Mouse (Mus musculus) G1E (cell line): Measurements from ENCODE around the gene Ppm1h. TPM values are rescaled to one million over a fixed set of nuclear protein-coding genes. Genes with fewer than 3 reads are reported as not detected.

Experiments used
- ATAC-seq: 2 replicates; pipeline ENCODE4 v1.8.0; 2016; ENCODE audit warnings: mild to moderate bottlenecking; ENCODE audit not compliant: insufficient number of reproducible peaks, poor library complexity, low FRiP score, severe bottlenecking; ENCODE audit errors: extremely low read depth
- DNase-seq: peaks from one replicate; pipeline ENCODE4 v3.0.0; 2012; ENCODE audit warnings: low spot score
- H3K27me3 ChIP-seq: 2 replicates; pipeline ENCODE4 v1.6.1; 2012; ENCODE audit warnings: mild to moderate bottlenecking, low read length, inconsistent platforms; ENCODE audit not compliant: insufficient read depth
- H3K36me3 ChIP-seq: replicated peaks from 2 replicates; pipeline ENCODE3; 2012; ENCODE audit warnings: mild to moderate bottlenecking, inconsistent platforms
- H3K4me1 ChIP-seq: 2 replicates; pipeline ENCODE4 v1.6.1; 2012; ENCODE audit warnings: low read depth, low read length, inconsistent platforms, mixed read lengths; ENCODE audit not compliant: insufficient read depth
- H3K4me3 ChIP-seq: 2 replicates; pipeline ENCODE4 v1.5.1; 2012; ENCODE audit warnings: low read depth, mild to moderate bottlenecking, inconsistent platforms, low read length, moderate library complexity, mixed read lengths
- H3K9me3 ChIP-seq: replicated peaks from 2 replicates; pipeline ENCODE4 v1.6.1; 2012; ENCODE audit warnings: inconsistent platforms
- CTCF ChIP-seq: IDR thresholded peaks from 2 replicates; pipeline ENCODE4 v1.5.1; 2012; ENCODE audit warnings: low read depth, low read length, inconsistent platforms, mixed read lengths
- GATA1 ChIP-seq: IDR thresholded peaks from 2 replicates; pipeline ENCODE4 v1.6.1; 2012; ENCODE audit warnings: borderline replicate concordance, low read length, inconsistent platforms, mixed read lengths
- GATA2 ChIP-seq: IDR thresholded peaks from 2 replicates; pipeline ENCODE4 v1.6.1; 2012; ENCODE audit warnings: low read depth, low read length, inconsistent platforms, borderline replicate concordance
- POLR2AphosphoS5 ChIP-seq: IDR thresholded peaks from 2 replicates; pipeline ENCODE4 v1.6.1; 2012; ENCODE audit warnings: low read depth, low read length, inconsistent platforms; ENCODE audit not compliant: insufficient replicate concordance
- TAL1 ChIP-seq: conservative IDR thresholded peaks from 2 replicates; pipeline ENCODE4 v1.6.1; 2012; ENCODE audit warnings: low read depth, low read length, inconsistent platforms, mixed read lengths
- polyA plus RNA-seq: library from polyadenylated mRNA; stranded (reverse); fragments of >175 nt; gene quantifications from 2 replicates; pipeline ENCODE4 v1.2.3, GENCODE M21; 2012
- total RNA-seq, 2 experiments: library from RNA; stranded (forward) in 1 of 2; stranded (reverse) in 1 of 2; fragments of 200-1000 nt in 1 of 2; fragments of >200 nt in 1 of 2; fragmentation: Nextera tagmentation in 1 of 2; gene quantifications; 2 replicates each; pipeline ENCODE4 v1.2.3; 2014 to 2017

Gene Ppm1h
- total and polyA plus RNA-seq, 3 experiments: 0.27 TPM; not detected in 2

DNA sequence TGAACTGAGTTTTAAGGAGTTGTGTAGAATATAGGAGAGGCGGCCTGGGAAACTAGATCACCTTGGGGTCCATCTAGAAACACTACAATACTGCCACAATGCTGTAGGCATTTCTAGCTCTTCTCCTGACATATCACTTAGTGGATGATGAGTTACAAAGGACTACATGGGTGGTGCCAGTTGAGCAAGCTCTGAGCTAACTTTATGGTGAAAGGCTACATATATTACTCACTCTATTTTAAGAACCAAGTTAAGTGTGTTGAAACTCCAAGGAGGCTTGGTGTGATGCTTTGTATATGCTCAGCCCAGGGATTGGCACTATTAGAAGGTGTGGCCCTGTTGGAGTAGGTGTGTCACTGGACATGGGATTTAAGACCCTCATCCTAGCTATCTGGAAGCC lies 26.0 kb upstream of the Ppm1h start:
- no peak overlapping the region for H3K4me3 ChIP-seq
- ATAC-seq (no peak), DNase-seq (no peak)
- peaks cover 46% of the 10 kb centered on the region for H3K9me3 ChIP-seq
- no peaks in the 10 kb centered on the region for H3K27me3 ChIP-seq
- H3K4me1 ChIP-seq: no peaks in the 10 kb centered on the region
- TF ChIP-seq CTCF: no peak
- no peak for TF ChIP-seq GATA2
- TF ChIP-seq POLR2AphosphoS5: no peak
- no peak for TF ChIP-seq GATA1
- TF ChIP-seq TAL1: no peak
- no peaks in the 10 kb centered on the region for H3K36me3 ChIP-seq

DNA sequence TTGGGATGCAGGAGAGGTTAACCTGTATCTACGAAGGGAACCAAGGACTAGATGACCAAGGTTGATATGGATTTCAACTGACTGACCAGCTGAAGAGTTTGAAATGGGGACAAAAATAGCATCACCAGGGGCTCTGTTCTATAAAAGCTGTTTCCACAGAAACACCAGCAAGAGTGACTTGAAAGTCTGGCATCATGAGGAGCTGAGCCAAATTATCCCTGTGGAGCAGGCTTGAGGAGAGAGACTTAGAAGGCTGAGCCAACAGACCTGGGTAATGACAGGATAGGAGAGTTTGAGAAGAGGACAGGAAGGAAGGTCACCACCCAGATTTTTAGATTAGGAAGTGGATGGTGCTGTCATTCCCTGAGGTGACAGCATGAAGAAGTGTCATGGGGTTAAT lies 12.9 kb upstream of the Ppm1h start:
- Histone ChIP-seq H3K4me3 (no peak overlapping the region), H3K36me3 (no peaks in the 10 kb centered on the region), H3K4me1 (no peaks in the 10 kb centered on the region), H3K27me3 (no peaks in the 10 kb centered on the region), H3K9me3 (peaks cover 27% of the 10 kb centered on the region)
- DNase-seq (no peak), ATAC-seq (no peak)
- no peak for TF ChIP-seq CTCF
- no peak for TF ChIP-seq TAL1
- TF ChIP-seq POLR2AphosphoS5: no peak
- no peak for TF ChIP-seq GATA2
- TF ChIP-seq GATA1: no peak

DNA sequence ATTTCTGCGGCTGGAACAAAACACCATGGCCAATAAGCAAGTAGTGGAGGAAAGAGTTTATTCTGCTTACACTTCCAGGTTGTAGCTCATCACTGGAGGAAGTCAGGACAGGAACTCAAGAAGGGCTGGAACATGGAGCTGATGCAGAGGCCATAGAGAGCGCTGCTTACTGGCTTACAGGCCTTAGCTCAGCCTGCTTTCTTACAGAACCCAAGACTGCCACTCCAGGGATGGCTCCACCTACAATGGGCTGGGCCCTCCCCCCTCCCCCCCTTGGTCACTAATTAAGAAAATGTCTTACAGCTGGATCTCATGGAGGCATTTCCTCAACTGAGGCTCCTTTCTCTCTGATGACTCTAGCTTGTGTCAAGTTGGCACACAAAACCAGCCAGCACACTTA lies 7.3 kb upstream of the Ppm1h start:
- TF ChIP-seq GATA1 (no peak), GATA2 (no peak), POLR2AphosphoS5 (no peak), CTCF (no peak), TAL1 (no peak)
- no peaks in the 10 kb centered on the region for H3K4me1 ChIP-seq
- H3K4me3 ChIP-seq: no peak overlapping the region
- H3K27me3 ChIP-seq: no peaks in the 10 kb centered on the region
- ATAC-seq (no peak), DNase-seq (no peak)
- H3K36me3 ChIP-seq: no peaks in the 10 kb centered on the region
- peaks cover 30% of the 10 kb centered on the region for H3K9me3 ChIP-seq

DNA sequence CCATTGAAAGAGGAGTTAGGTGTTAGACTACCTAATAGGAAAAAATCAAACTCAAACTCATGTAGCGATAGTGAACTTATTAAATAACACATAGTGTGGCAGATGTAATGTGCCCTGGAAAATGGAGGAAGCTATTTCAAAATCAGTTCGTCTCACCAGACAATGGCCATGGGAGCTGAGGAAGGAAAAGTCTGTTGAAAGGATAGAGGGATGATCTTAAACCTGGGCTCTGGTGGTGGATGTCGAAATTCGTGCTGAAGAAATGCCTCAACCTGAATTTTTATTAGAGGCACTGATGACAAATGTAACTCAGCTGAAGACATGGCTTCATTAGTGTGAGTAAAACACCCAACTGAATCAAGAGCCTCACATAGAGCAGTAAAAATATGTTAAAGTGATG lies 6.5 kb upstream of the Ppm1h start:
- no peak for TF ChIP-seq TAL1
- no peak for TF ChIP-seq CTCF
- TF ChIP-seq GATA2: no peak
- TF ChIP-seq POLR2AphosphoS5: no peak
- TF ChIP-seq GATA1: no peak
- no peak for ATAC-seq
- DNase-seq: no peak

DNA sequence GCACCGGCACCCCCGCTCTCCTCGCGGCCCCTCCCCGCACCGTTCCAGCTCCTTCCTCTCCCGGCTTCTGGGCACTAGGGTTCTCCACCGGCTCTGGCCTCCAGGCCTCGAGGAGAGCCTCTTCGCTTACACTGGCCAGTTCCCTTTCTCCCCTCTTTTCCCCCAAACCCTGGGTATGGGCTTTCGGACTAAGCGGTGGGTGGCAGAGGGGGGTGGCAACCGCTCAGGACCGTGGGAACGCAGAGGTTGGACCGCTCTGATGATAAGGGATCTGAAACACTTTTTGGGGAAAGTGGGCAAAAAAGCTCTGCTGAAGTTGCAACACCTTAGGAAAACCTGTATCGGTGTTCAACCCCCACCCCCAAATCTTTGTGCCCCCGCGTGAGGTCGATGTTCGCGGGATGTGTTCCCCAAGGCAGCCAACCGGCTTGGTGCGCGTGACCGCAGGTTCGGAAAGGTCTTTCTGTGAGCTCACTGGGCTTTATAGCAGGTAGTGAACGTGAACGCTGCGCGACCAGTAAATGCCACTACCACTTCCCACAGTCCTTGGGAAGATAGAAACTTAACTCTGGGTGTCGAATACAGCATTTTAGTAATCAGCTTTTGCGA lies 979 bp downstream of the Ppm1h start:
- Histone ChIP-seq H3K27me3 (no peaks in the 10 kb centered on the region), H3K4me3 (no peak overlapping the region; the same call in 1 of the 2 replicates), H3K4me1 (no peaks in the 10 kb centered on the region), H3K36me3 (no peaks in the 10 kb centered on the region), H3K9me3 (peaks cover 49% of the 10 kb centered on the region)
- no peak for DNase-seq
- ATAC-seq: no peak
- TF ChIP-seq GATA2 (no peak), GATA1 (no peak), TAL1 (no peak), POLR2AphosphoS5 (no peak)

More for the DNA sequence above, 6.5 kb upstream of the Ppm1h start:
- Histone ChIP-seq H3K4me3 (no peak overlapping the region), H3K36me3 (no peaks in the 10 kb centered on the region), H3K9me3 (peaks cover 32% of the 10 kb centered on the region), H3K27me3 (no peaks in the 10 kb centered on the region), H3K4me1 (no peaks in the 10 kb centered on the region)

GRCm38 (mm10) chr10:122680387-122681084 lies 2.0 kb downstream of the Ppm1h start:
- ATAC-seq: no peak
- TF ChIP-seq TAL1: no peak
- no peak for TF ChIP-seq CTCF
- no peak for TF ChIP-seq POLR2AphosphoS5
- DNase-seq: no peak

More at GRCm38 (mm10) chr10:122680387-122681084, 2.0 kb downstream of the Ppm1h start:
- no peak overlapping the region for H3K4me3 ChIP-seq
- H3K4me1 ChIP-seq: no peaks in the 10 kb centered on the region
- no peaks in the 10 kb centered on the region for H3K36me3 ChIP-seq
- H3K9me3 ChIP-seq: peaks cover 50% of the 10 kb centered on the region
- H3K27me3 ChIP-seq: no peaks in the 10 kb centered on the region
